Mouse (Mus musculus) heart, adult 2 months (tissue): ENCODE results near the gene Tenm4. TPM values are rescaled to one million over a fixed set of nuclear protein-coding genes. Genes with fewer than 3 reads are reported as not detected.

ENCODE experiments used
- DNase-seq, 2 experiments: peaks; one replicate each; pipeline ENCODE4 v3.0.0; 2021
- H3K27ac ChIP-seq: fragments of 200-600 bp; 2 replicates; pipeline ENCODE4 v1.8.1; 2022
- H3K27me3 ChIP-seq: fragments of 200-500 bp; 2 replicates; pipeline ENCODE4 v1.6.1; 2012; ENCODE audit warnings: mild to moderate bottlenecking, low read length, inconsistent platforms, mixed read lengths; ENCODE audit not compliant: control insufficient read depth, insufficient read depth
- H3K36me3 ChIP-seq: fragments of 200-500 bp; 2 replicates; pipeline ENCODE4 v1.6.1; 2012; ENCODE audit warnings: low read length, inconsistent platforms; ENCODE audit not compliant: control insufficient read depth, insufficient read depth
- H3K4me1 ChIP-seq: fragments of 200-500 bp; 2 replicates; pipeline ENCODE4 v1.6.1; 2011; ENCODE audit warnings: low read length; ENCODE audit not compliant: control insufficient read depth, insufficient read depth
- H3K4me3 ChIP-seq: fragments of 200-600 bp; 2 replicates; pipeline ENCODE4 v1.8.1; 2022
- H3K79me2 ChIP-seq: fragments of 200-500 bp; replicated peaks from 2 replicates; pipeline ENCODE4 v1.6.1; 2012; ENCODE audit warnings: mild to moderate bottlenecking, inconsistent platforms, low read length, moderate library complexity, mixed read lengths; ENCODE audit not compliant: control insufficient read depth, insufficient read depth
- H3K9ac ChIP-seq: fragments of 200-500 bp; 2 replicates; pipeline ENCODE4 v1.6.1; 2012; ENCODE audit warnings: low read depth, mild to moderate bottlenecking, control low read depth, inconsistent platforms, low read length, mixed read lengths
- CTCF ChIP-seq: fragments of 200-600 bp; IDR thresholded peaks from 2 replicates; pipeline ENCODE4 v1.8.1; 2022; ENCODE audit warnings: antibody characterized with exemption, mild to moderate bottlenecking, moderate library complexity
- EP300 ChIP-seq: fragments of 200-500 bp; IDR thresholded peaks from 2 replicates; pipeline ENCODE4 v1.6.1; 2011; ENCODE audit warnings: low read depth, low read length, control low read depth; ENCODE audit not compliant: insufficient read depth
- POLR2A ChIP-seq: fragments of 200-500 bp; IDR thresholded peaks from 2 replicates; pipeline ENCODE4 v1.6.1; 2011; ENCODE audit warnings: mild to moderate bottlenecking, low read depth, low read length, control low read depth; ENCODE audit not compliant: insufficient read depth
- WGBS: fragments of 180-500 bp; shearing (Covaris S2); methylation state at CpG from one replicate; pipeline ENCODE4 v1.1.7; 2018; 5-methylcytosine and 5-hydroxymethylcytosine counted together
- intact Hi-C: fragments of 180-260 bp; cut with DNase I; formaldehyde crosslinking; loops from one replicate; pipeline ENCODE4 v1.15.1; 2025
- polyA plus RNA-seq: library from polyadenylated mRNA; depleted of rRNA; stranded (reverse); fragments of >200 nt; gene quantifications from 2 replicates; pipeline ENCODE4 v1.2.3, GENCODE M21; 2012
- total RNA-seq, 2 experiments: library from RNA; stranded (reverse); gene quantifications; 2 replicates each; pipeline ENCODE4 v1.2.3; 2021

Tenm4 gene
- total and polyA plus RNA-seq, 3 experiments = 0.34 to 1.3 (median 0.74) TPM

DNA sequence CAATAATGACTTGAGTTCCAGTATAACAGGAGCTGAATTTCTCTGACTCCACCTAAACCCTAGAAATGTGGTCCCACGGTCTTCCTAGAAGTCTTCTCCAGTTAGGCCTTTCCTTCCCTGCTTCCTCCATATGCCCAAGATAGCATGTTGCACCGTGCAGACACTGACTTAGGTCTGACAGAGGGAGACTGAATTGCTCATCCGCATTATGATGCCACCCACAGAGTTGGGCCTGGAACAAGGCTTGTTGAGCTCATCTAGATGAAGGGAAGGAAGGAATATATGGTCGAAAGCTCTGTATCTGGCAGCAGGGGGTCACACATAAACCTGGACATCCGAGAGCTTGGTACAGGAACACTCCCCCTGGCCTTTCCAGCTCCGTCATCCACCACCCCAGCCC is 267.3 kb downstream of the Tenm4 start:
- no peak for DNase-seq
- no peak for TF ChIP-seq EP300
- no peak for TF ChIP-seq CTCF
- no peak for TF ChIP-seq POLR2A
- 89% methylated on average over 6 of the region's 6 CpGs for WGBS
- no peak overlapping the region for H3K4me3 ChIP-seq
- H3K9ac ChIP-seq = no peak overlapping the region
- H3K79me2 ChIP-seq = no peaks in the 10 kb centered on the region
- no peaks in the 10 kb centered on the region for H3K36me3 ChIP-seq
- no peak overlapping the region for H3K27ac ChIP-seq
- intact Hi-C loops = no loop called here
- no peaks in the 10 kb centered on the region for H3K4me1 ChIP-seq
- H3K27me3 ChIP-seq = no peaks in the 10 kb centered on the region

GRCm38 (mm10) chr7:96440161-96440707 is 269.2 kb downstream of the Tenm4 start:
- H3K27me3 ChIP-seq = no peaks in the 10 kb centered on the region
- intact Hi-C loops = no loop called here
- H3K9ac ChIP-seq = no peak overlapping the region
- no peak overlapping the region for H3K27ac ChIP-seq
- H3K4me3 ChIP-seq = no peak overlapping the region
- H3K4me1 ChIP-seq = no peaks in the 10 kb centered on the region
- no peaks in the 10 kb centered on the region for H3K36me3 ChIP-seq
- TF ChIP-seq POLR2A = no peak
- no peak for TF ChIP-seq CTCF
- no peak for TF ChIP-seq EP300
- no peaks in the 10 kb centered on the region for H3K79me2 ChIP-seq
- DNase-seq = no peak

GRCm38 (mm10) chr7:96445771-96446170 is 274.7 kb downstream of the Tenm4 start:
- no peaks in the 10 kb centered on the region for H3K4me1 ChIP-seq
- 86% methylated on average over 8 of the region's 8 CpGs for WGBS
- no peak for DNase-seq
- H3K9ac ChIP-seq = no peak overlapping the region
- H3K4me3 ChIP-seq = no peak overlapping the region
- intact Hi-C loops = no loop called here
- no peak overlapping the region for H3K27ac ChIP-seq
- TF ChIP-seq POLR2A (no peak), CTCF (no peak), EP300 (no peak)
- H3K36me3 ChIP-seq = no peaks in the 10 kb centered on the region
- H3K27me3 ChIP-seq = no peaks in the 10 kb centered on the region
- H3K79me2 ChIP-seq = no peaks in the 10 kb centered on the region

- H3K9ac ChIP-seq = no peak overlapping the region
- WGBS = 73% methylated on average over 12 of the region's 12 CpGs
- DNase-seq = no peak
- TF ChIP-seq POLR2A (no peak), EP300 (no peak)
- H3K36me3 ChIP-seq = no peaks in the 10 kb centered on the region
- no peaks in the 10 kb centered on the region for H3K79me2 ChIP-seq
- no peak overlapping the region for H3K4me3 ChIP-seq
- H3K4me1 ChIP-seq = no peaks in the 10 kb centered on the region
- H3K27ac ChIP-seq = no peak overlapping the region
- no peaks in the 10 kb centered on the region for H3K27me3 ChIP-seq
- intact Hi-C loops = no loop called here
Observed at GRCm38 (mm10) chr7:96447806-96448397, 276.9 kb downstream of the Tenm4 start.

- 74% methylated on average over 2 of the region's 2 CpGs for WGBS
- no peaks in the 10 kb centered on the region for H3K79me2 ChIP-seq
- H3K9ac ChIP-seq = no peak overlapping the region
- H3K27me3 ChIP-seq = no peaks in the 10 kb centered on the region
- H3K36me3 ChIP-seq = no peaks in the 10 kb centered on the region
- H3K4me3 ChIP-seq = no peak overlapping the region
- TF ChIP-seq EP300 = no peak
- no peak for TF ChIP-seq POLR2A
- no peak overlapping the region for H3K27ac ChIP-seq
- no peak for DNase-seq
- intact Hi-C loops = no loop called here
- no peaks in the 10 kb centered on the region for H3K4me1 ChIP-seq
Observed at GRCm38 (mm10) chr7:96455957-96456356, 284.9 kb downstream of the Tenm4 start.

GRCm38 (mm10) chr7:96456618-96457017 is 285.6 kb downstream of the Tenm4 start:
- no peaks in the 10 kb centered on the region for H3K36me3 ChIP-seq
- intact Hi-C loops = no loop called here
- H3K4me1 ChIP-seq = no peaks in the 10 kb centered on the region
- no peaks in the 10 kb centered on the region for H3K79me2 ChIP-seq
- 38% methylated on average over 2 of the region's 2 CpGs for WGBS
- DNase-seq = no peak
- no peak overlapping the region for H3K4me3 ChIP-seq
- no peak overlapping the region for H3K9ac ChIP-seq
- H3K27ac ChIP-seq = no peak overlapping the region
- H3K27me3 ChIP-seq = no peaks in the 10 kb centered on the region
- TF ChIP-seq CTCF (no peak), POLR2A (no peak), EP300 (no peak)
